Mouse (Mus musculus): Measurements from ENCODE around the gene Nol3. TPM values are rescaled to one million over a fixed set of nuclear protein-coding genes. Genes with fewer than 3 reads are reported as not detected.
A peak's percentile ranks its signal among the peaks of the same experiment; 100 is the strongest.
"Not testable (repeated sequence)": the region's sequence is repeated elsewhere in the genome, so short reads cannot be mapped to it uniquely, and the experiment has no call there.

Gene Nol3
- total RNA-seq, 2 experiments from 2014 or later: 19.3 to 22.1 TPM

DNA sequence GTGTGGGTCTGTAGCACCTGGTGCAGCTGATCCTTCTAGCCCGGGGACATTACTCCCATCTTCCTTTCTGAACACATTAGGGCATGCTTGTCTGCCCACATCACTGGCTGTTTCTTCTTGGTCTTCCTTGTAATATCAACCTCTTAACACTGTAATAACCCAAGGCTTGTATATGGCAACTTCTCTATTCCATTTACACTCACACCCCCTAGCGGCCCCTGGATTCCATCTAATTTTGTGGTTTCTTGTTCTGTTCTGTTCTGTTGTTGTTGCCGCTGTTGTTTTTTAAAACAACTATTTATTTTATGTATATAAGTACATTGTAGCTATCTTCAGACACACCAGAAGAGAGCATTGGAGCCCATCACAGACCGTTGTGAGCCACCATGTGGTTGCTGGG lies 11.0 kb downstream of the Nol3 start:
- no peak for DNase-seq
- intact Hi-C loops (cut with DNase I): no loop called here

DNA sequence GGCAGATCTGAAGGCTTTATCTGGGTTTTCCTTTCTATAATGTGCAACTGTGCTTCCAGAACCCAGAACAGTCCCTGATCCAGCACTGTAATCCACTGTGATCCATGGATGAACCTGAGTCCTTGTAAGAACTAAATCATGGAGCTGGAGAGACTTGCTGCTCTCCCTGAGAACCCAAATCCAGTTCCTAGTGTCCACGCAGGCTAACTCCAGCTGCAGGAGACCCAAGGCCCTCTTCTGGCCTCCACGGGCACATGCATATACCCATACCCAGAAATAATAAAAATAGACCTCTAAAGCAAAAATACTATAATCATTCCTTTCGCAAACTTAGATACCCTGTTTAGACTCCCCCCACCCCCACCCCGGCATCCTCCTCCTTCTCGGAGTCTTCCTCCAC lies 12.3 kb downstream of the Nol3 start:
- intact Hi-C loops (cut with DNase I): loop anchor here (2.0 kb wide), 1 partner anchor 23 kb away; the partner anchor contains the start of genes Fbxl8 and Tradd
- no peak for DNase-seq

- DNase-seq: peak; percentile 91 to 92
- intact Hi-C loops (cut with DNase I): loop anchor here (2.0 kb wide), 1 partner anchor 24 kb away; the partner anchor contains the start of genes Fbxl8 and Tradd
Observed at GRCm38 (mm10) chr8:105288958-105289732, 13.2 kb downstream of the Nol3 start.

DNA sequence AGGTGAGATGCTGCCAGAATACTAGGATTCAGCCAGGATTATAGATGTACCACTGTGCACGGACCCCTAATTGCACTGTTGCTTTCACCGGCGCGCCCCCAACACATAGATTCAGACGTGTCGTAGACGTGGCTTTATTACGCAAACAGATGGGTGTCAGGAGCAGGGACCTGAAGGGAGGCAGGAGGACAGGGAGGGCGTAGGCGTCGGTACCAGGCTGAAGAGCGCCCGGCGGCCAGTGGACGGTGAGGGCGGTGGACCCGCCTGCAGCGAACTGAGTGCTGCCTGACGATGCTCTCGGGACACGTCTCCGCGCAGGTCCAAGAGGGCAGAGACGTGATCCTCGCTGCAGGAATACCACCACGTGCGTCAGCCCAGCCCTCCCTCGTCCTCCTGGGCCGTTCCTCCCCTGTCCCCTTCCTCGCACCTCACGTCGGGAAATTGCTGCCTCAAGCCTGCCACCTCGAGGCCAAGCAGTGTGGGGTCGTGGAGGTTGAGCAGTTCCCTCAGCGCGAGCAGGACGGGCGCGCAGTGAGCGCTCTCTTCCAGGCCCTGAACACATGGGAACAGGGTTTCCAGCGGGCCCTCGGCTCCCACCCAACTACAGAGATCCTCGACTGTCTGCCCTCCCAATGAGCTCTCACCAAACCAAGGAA lies 14.0 kb downstream of the Nol3 start, which contains the start of gene 4931428F04Rik:
Gene 4931428F04Rik, minus strand, starts transcription at position 60 of the 656 bp plus-strand sequence.
- intact Hi-C loops (cut with DNase I): loop anchor here (2.0 kb wide), 1 partner anchor 25 kb away; the partner anchor contains the start of genes Fbxl8 and Tradd
- DNase-seq: no peak

- intact Hi-C loops (cut with DNase I): no loop called here
- DNase-seq: peak; percentile 91 to 94
Observed at GRCm38 (mm10) chr8:105290554-105291314, 14.8 kb downstream of the Nol3 start.

DNA sequence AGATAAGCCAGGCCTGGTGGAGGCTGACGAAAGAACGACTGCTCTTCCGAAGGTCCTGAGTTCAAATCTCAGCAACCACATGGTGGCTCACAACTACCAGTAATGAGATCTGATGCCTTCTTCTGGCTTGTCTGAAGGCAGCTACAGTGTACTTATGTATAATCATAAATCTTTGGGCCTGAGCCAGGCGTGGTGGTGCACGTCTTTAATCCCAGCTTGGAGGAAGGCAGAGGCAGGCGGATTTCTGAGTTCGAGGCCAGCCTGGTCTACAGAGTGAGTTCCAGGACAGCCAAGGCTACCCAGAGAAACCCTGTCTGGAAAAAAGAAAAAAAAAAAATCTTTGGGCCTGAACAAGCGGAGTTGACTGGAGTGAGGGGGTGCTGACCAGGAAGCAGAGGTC lies 15.4 kb downstream of the Nol3 start:
- intact Hi-C loops (cut with DNase I); DNase-seq: not testable (repeated sequence)

GRCm38 (mm10) chr8:105291802-105292201 lies 15.9 kb downstream of the Nol3 start:
- intact Hi-C loops (cut with DNase I); DNase-seq: not testable (repeated sequence)

DNA sequence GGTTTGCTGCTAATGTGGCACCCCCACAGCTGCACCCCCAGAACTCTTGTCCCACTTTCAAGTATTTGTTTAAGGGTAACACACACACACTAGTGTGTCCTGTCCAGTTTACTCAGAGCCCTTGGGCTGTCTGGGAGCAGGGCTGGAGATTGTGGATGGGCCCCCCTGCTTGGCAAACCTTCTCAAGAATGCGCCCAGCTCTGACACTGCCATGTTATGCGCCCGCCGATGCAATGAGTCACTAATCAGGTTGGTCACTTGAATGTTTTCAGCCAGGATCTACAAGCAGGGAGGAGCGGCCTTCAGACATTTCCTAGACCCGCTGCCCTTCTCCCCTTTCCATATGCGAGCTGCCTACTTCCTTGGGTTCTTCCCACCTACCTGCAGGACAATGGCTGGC lies 16.5 kb downstream of the Nol3 start:
- no peak for DNase-seq
- intact Hi-C loops (cut with DNase I): no loop called here

DNA sequence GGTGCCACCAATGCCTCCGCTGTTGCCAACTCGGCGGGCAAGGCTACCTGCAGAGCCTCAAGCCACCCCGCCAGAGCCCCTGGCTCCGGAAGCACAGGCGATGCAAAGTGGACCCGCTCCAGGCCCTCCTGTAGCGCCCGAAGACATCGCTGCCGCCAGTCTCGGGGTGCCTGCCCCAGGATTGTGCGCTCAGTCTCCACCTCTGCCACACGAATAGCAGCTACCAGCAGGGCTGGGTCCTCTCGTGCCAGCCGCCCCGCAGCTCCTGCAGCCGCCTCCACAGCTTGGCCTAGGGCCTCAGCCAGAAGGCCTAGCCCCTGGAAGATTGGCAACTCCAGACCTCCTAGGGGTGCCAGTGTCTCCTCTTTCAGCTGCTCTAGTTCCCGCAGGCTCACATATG lies 17.5 kb downstream of the Nol3 start:
- no peak for DNase-seq
- intact Hi-C loops (cut with DNase I): no loop called here

DNA sequence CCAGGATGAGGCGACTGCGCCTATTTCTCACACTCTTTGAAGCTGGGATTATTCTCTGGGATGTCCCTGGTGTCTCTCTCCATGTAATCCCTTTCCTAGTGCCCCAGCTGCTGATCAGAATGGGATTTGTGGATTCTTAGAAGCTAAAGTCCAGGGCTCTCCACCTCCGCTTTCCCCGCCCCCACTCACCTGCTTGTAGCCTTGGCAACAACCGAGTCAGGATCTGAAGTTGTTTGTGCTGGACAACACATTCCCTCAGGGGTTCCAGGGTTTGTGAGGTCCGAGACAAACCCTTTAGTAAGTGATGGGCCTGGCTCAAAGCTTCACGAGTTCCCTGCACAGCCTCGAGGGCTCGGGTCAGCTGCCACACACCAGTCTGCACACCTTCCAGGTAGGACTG lies 18.8 kb downstream of the Nol3 start:
- intact Hi-C loops (cut with DNase I): no loop called here
- no peak for DNase-seq

DNA sequence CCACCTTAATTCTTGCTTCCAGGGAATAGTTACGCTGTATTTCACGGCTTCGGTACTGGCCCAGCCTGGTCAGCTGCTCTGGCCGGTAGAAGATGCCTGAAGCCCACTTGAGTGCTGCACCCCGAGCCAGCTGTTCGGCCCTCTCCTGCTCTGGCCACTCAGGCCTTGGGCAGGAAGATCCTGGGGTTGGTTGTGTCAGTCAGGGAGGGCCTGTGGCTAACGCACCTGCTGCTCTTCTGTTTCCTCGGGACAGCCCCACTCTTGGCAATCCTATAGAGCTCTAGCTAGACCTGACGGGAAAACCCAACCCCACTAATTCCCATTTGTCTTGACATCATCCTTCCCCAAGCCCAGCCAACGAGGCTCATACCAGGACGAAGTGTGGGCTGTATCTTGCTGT lies 19.3 kb downstream of the Nol3 start:
- intact Hi-C loops (cut with DNase I): no loop called here
- DNase-seq: no peak

DNA sequence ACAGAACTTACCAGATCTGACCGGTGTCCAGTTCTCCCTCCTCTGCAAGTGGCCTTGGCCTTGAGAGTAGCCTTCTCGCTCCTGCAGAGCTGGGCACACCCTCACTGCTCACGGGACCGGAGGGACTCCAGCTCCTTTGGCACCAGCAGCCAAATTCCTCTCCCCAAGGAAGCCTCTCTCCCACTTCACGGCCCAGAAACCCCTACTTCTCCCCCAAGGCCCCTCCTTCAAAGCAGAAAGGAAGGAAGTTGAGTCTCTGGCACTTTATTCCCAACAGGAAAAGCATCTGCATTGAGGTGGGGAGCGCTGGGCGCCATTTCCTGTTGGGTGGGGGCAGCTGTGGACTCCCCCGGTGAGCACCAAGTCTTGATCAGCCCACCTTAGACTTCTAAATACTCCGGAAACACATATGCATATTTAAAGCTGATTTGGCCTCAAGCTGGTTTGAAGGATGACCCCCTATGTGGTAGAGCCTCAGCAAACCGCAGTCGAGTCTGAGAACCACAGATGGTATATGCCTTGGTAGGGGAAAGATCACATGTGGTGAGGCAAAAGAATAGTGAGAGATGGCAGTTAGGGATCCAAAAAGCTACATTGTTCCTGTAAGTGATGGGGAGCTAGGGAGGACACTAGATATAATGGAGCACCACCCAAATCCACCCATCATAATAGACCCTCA lies 20.1 kb downstream of the Nol3 start, which contains the start of gene Exoc3l:
Gene Exoc3l, minus strand, starts transcription at position 207 of the 679 bp plus-strand sequence.
- no peak for DNase-seq
- intact Hi-C loops (cut with DNase I): no loop called here

- DNase-seq: peak; percentile 89 to 91
- intact Hi-C loops (cut with DNase I): loop anchor here (1.0 kb wide), 1 partner anchor 29 kb away; the partner anchor contains the start of genes Lrrc29 and Tmem208
Observed at GRCm38 (mm10) chr8:105297511-105298192, 21.7 kb downstream of the Nol3 start, which contains the start of gene E2f4. E2f4 (plus strand) TSS chr8:105297663.

DNA sequence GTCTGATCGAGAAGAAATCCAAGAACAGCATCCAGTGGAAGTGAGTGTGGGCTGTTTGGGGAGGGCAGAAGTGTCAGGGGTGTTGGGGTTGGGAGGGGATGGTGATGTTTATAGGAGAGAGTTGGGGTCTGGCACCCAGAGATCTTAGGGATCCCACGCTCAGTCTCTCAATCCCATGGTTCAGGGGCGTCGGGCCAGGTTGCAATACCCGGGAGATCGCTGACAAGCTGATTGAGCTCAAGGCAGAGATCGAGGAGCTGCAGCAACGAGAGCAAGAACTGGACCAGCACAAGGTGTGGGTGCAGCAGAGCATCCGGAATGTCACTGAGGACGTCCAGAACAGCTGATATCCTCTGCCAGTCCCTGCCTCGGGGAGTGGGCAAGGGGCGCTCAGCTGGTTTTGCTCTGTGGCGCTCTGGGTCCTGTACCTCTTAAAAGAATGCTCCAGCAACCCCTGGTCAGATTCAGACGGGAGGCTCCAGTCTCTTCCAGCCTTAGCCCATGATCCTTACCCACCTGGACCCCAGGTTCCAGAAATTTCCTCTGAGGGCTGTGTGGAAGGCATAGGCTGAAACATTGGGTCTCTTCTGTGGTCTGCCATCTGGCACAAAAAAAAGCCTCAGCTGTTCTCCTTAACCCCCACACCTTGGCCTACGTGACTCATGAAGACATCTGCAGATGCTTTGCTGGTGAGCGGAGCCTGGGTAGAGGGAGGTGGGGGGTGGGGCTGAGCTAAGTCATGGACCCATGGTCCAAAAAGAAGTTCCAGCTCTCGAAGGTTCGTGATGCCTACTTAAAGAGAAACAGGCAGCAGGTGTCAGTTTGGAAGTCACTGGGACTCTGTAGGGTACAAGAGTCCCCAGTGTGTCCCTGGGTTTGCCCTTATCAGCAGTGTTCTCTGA lies 22.7 kb downstream of the Nol3 start:
- no peak for DNase-seq
- intact Hi-C loops (cut with DNase I): loop anchor here (1.0 kb wide), 1 partner anchor 28 kb away; the partner anchor contains the start of genes Lrrc29 and Tmem208

GRCm38 (mm10) chr8:105299962-105300361 lies 24.0 kb downstream of the Nol3 start:
- no peak for DNase-seq
- intact Hi-C loops (cut with DNase I): no loop called here

- intact Hi-C loops (cut with DNase I): no loop called here
- DNase-seq: no peak
Observed at GRCm38 (mm10) chr8:105303396-105303795, 27.5 kb downstream of the Nol3 start.

GRCm38 (mm10) chr8:105303874-105304273 lies 27.9 kb downstream of the Nol3 start:
- intact Hi-C loops (cut with DNase I): loop anchor here (2.0 kb wide), 1 partner anchor 21 kb away; no protein-coding TSS in a partner anchor
- no peak for DNase-seq

Measured in heart, postnatal 36 days (tissue).